Mouse (Mus musculus) CH12.LX (cell line): ENCODE data around the gene Gstm5. TPM values are rescaled to one million over a fixed set of nuclear protein-coding genes. Genes with fewer than 3 reads are reported as not detected.

Source experiments
- DNase-seq: peaks from one replicate; pipeline ENCODE4 v3.0.0-alpha.2; 2013; ENCODE audit errors: extremely low read depth
- H3K27ac ChIP-seq: 2 replicates; pipeline ENCODE4 v1.5.1; 2012; ENCODE audit warnings: low read depth, mild to moderate bottlenecking, control low read depth, moderate library complexity; ENCODE audit not compliant: insufficient read depth
- H3K27me3 ChIP-seq: replicated peaks from 2 replicates; pipeline ENCODE3; 2012; ENCODE audit warnings: inconsistent platforms
- H3K36me3 ChIP-seq, 2 experiments: replicated peaks in 1 of 2; 2 replicates each; pipeline versions ENCODE3 to v1.6.1; 2012; ENCODE audit warnings: inconsistent platforms in 1 of 2, low read length in 1 of 2, mild to moderate bottlenecking in 1 of 2, mixed read lengths in 1 of 2, moderate library complexity in 1 of 2; ENCODE audit not compliant: control insufficient read depth in 1 of 2, insufficient read depth in 1 of 2
- H3K4me1 ChIP-seq, 2 experiments: 2 replicates each; pipeline ENCODE4 v1.6.1; 2012; ENCODE audit warnings: inconsistent platforms in 1 of 2, moderate library complexity in 1 of 2; ENCODE audit not compliant: insufficient read depth in 2 of 2, control insufficient read depth in 1 of 2
- H3K4me2 ChIP-seq: 2 replicates; pipeline ENCODE4 v1.6.1; 2012; ENCODE audit warnings: low read depth, mild to moderate bottlenecking, control low read depth; ENCODE audit not compliant: poor library complexity, insufficient read depth, severe bottlenecking
- H3K4me3 ChIP-seq, 3 experiments: fragments of 150-350 bp in 1 of 3; sonication (generic) in 1 of 3; replicated peaks in 1 of 3; 2 replicates each; pipeline versions ENCODE3 to v1.5.1; 2011 to 2012; ENCODE audit warnings: low read depth in 2 of 3, low read length in 2 of 3, mild to moderate bottlenecking in 2 of 3, moderate library complexity in 2 of 3, control low read depth in 1 of 3, improper control_type of control experiment in 1 of 3, inconsistent platforms in 1 of 3, mixed read lengths in 1 of 3; ENCODE audit not compliant: poor library complexity in 1 of 3
- H3K79me2 ChIP-seq: replicated peaks from 2 replicates; pipeline ENCODE4 v1.6.1; 2012; ENCODE audit warnings: mild to moderate bottlenecking, moderate library complexity; ENCODE audit not compliant: control insufficient read depth, poor library complexity, insufficient read depth, severe bottlenecking; ENCODE audit errors: extremely low read depth
- H3K9ac ChIP-seq: 2 replicates; pipeline ENCODE4 v1.6.1; 2012; ENCODE audit warnings: low read depth, mild to moderate bottlenecking, control low read depth, moderate library complexity; ENCODE audit not compliant: insufficient read depth
- H3K9me3 ChIP-seq: replicated peaks from 2 replicates; pipeline ENCODE3; 2012; ENCODE audit warnings: low read length, inconsistent platforms, mixed read lengths
- BHLHE40 ChIP-seq: IDR thresholded peaks from 2 replicates; pipeline ENCODE4 v1.6.1; 2011; ENCODE audit warnings: mild to moderate bottlenecking, low read depth, low read length, improper control_type of control experiment
- CTCF ChIP-seq, 2 experiments: IDR thresholded peaks in 1 of 2; conservative IDR thresholded peaks in 1 of 2; 2 replicates each; pipeline ENCODE4 v1.5.1; 2011 to 2012; ENCODE audit warnings: low read depth in 2 of 2, low read length in 2 of 2, improper control_type of control experiment in 1 of 2, inconsistent platforms in 1 of 2, mild to moderate bottlenecking in 1 of 2, moderate library complexity in 1 of 2
- E2F4 ChIP-seq: IDR thresholded peaks from 2 replicates; pipeline ENCODE4 v1.6.1; 2011; ENCODE audit warnings: low read depth, low read length, improper control_type of control experiment; ENCODE audit not compliant: insufficient replicate concordance
- ELF1 ChIP-seq: IDR thresholded peaks from 2 replicates; pipeline ENCODE4 v1.6.1; 2014; ENCODE audit warnings: low read depth, mild to moderate bottlenecking, inconsistent platforms, low read length, improper control_type of control experiment
- ETS1 ChIP-seq: conservative IDR thresholded peaks from 2 replicates; pipeline ENCODE4 v1.6.1; 2012; ENCODE audit warnings: low read depth, mild to moderate bottlenecking, inconsistent platforms, low read length, improper control_type of control experiment, moderate library complexity
- GABPA ChIP-seq: IDR thresholded peaks from 2 replicates; pipeline ENCODE4 v1.6.1; 2012; ENCODE audit warnings: low read depth, low read length, improper control_type of control experiment, inconsistent platforms; ENCODE audit not compliant: insufficient replicate concordance
- IRF4 ChIP-seq: IDR thresholded peaks from 2 replicates; pipeline ENCODE4 v1.6.1; 2014; ENCODE audit warnings: low read depth, mild to moderate bottlenecking, inconsistent platforms, low read length, improper control_type of control experiment
- JUN ChIP-seq: IDR thresholded peaks from 2 replicates; pipeline ENCODE4 v1.6.1; 2011; ENCODE audit warnings: low read depth, mild to moderate bottlenecking, low read length, improper control_type of control experiment, moderate library complexity; ENCODE audit not compliant: insufficient read depth
- KAT2A ChIP-seq: IDR thresholded peaks from 2 replicates; pipeline ENCODE4 v1.6.1; 2012; ENCODE audit warnings: low read length, improper control_type of control experiment, inconsistent platforms; ENCODE audit not compliant: insufficient replicate concordance
- MAFK ChIP-seq: IDR thresholded peaks from 2 replicates; pipeline ENCODE4 v1.6.1; 2011; ENCODE audit warnings: low read length, improper control_type of control experiment; ENCODE audit not compliant: insufficient replicate concordance
- MAZ ChIP-seq: IDR thresholded peaks from 2 replicates; pipeline ENCODE4 v1.6.1; 2012; ENCODE audit warnings: low read depth, mild to moderate bottlenecking, inconsistent platforms, low read length, improper control_type of control experiment, moderate library complexity
- MXI1 ChIP-seq: IDR thresholded peaks from 2 replicates; pipeline ENCODE4 v1.6.1; 2011; ENCODE audit warnings: mild to moderate bottlenecking, low read depth, low read length, improper control_type of control experiment
- NRF1 ChIP-seq: IDR thresholded peaks from 2 replicates; pipeline ENCODE4 v1.6.1; 2014; ENCODE audit warnings: low read depth, mild to moderate bottlenecking, inconsistent platforms, low read length, improper control_type of control experiment, moderate library complexity
- POLR2A ChIP-seq: IDR thresholded peaks from 2 replicates; pipeline ENCODE4 v1.6.1; 2011; ENCODE audit warnings: low read depth, mild to moderate bottlenecking, improper control_type of control experiment, low read length
- POLR2AphosphoS2 ChIP-seq: IDR thresholded peaks from 2 replicates; pipeline ENCODE4 v1.6.1; 2011; ENCODE audit warnings: low read depth, low read length, improper control_type of control experiment
- RAD21 ChIP-seq: IDR thresholded peaks from 2 replicates; pipeline ENCODE4 v1.6.1; 2011; ENCODE audit warnings: low read depth, mild to moderate bottlenecking, low read length, improper control_type of control experiment, moderate library complexity
- RCOR1 ChIP-seq: conservative IDR thresholded peaks from 2 replicates; pipeline ENCODE4 v1.6.1; 2012; ENCODE audit warnings: low read depth, mild to moderate bottlenecking, inconsistent platforms, low read length, improper control_type of control experiment
- USF2 ChIP-seq: conservative IDR thresholded peaks from 2 replicates; pipeline ENCODE4 v1.6.1; 2011; ENCODE audit warnings: low read depth, low read length, improper control_type of control experiment
- ZC3H11A ChIP-seq: IDR thresholded peaks from 2 replicates; pipeline ENCODE4 v1.6.1; 2012; ENCODE audit warnings: low read depth, mild to moderate bottlenecking, inconsistent platforms, low read length, improper control_type of control experiment
- ZMIZ1 ChIP-seq: IDR thresholded peaks from 2 replicates; pipeline ENCODE4 v1.6.1; 2012; ENCODE audit warnings: low read depth, mild to moderate bottlenecking, inconsistent platforms, low read length, improper control_type of control experiment
- ZNF384 ChIP-seq: IDR thresholded peaks from 2 replicates; pipeline ENCODE4 v1.6.1; 2012; ENCODE audit warnings: low read depth, low read length, improper control_type of control experiment, inconsistent platforms
- dilution Hi-C: fragments of 300-500 bp; cut with MboI; formaldehyde crosslinking; loops from 2 replicates; pipeline ENCODE4 v1.14.3; 2020; ENCODE audit warnings: low sequenced_read_pairs; ENCODE audit not compliant: extremely low pct_unique_long_range_greater_than_20kb, extremely low pct_ligation_motif_present
- in situ Hi-C: fragments of 300-500 bp; cut with MboI; formaldehyde crosslinking; loops from 3 replicates; pipeline ENCODE4 v1.14.3; 2019; ENCODE audit warnings: low sequenced_read_pairs, low pct_ligation_motif_present, low pct_unique_long_range_greater_than_20kb, mixed read lengths
- polyA plus RNA-seq: library from polyadenylated mRNA; unstranded; fragments of >175 nt; gene quantifications from 2 replicates; pipeline ENCODE4 v1.2.1, GENCODE M21; 2012; ENCODE audit warnings: low read depth; ENCODE audit not compliant: insufficient read length
- total RNA-seq, 2 experiments: library from RNA; depleted of rRNA; stranded (reverse); fragments of 300-350 nt in 1 of 2; fragments of >200 nt in 1 of 2; gene quantifications; 2 replicates each; pipeline ENCODE4 v1.2.3; 2012 to 2014

The Gstm5 gene
- total and polyA plus RNA-seq, 3 experiments, result 2.2 to 4.9 (median 4.2) TPM

DNA sequence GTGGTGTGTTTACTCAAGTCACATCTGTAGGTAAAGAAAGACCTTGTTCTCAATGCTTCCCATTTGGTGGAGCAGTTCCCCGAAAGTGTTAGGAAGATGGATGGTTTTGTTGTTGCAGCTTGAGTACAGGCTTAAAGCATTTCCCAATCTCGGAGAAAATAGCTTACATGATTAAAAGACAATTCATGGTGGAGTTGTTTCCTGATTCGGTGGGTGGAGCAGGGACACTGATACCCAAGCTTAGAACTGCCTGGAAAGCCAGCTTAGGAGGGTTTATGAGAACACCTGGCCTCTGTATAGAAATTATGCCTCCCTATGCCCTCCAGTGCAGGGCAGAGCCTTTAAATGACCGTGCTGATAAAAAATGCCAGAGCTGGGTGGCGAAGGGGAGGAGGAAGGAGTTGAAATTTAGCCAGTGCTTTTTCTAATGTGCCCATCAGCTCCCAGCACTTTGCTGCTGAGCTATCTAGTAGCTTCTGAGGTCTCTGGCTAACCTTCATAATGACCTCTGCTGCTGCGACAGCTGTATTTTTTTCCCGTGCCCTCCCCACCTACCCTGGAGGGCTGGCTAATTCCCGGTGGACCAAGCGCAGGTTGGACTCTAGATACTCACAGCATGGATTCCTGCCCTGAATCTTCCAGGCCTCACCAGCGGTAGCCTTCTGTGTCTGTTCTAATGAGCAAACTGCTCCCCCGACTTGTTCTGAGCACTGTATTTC lies 5.5 kb downstream of the Gstm5 start:
- TF ChIP-seq E2F4 (no peak), USF2 (no peak), ETS1 (no peak), MXI1 (no peak), MAFK (no peak)
- no peak for DNase-seq
- no peak overlapping the region for H3K27ac ChIP-seq
- H3K4me2 ChIP-seq, result no peak overlapping the region
- peaks cover 59% of the 10 kb centered on the region for H3K27me3 ChIP-seq
- in situ Hi-C loops (no loop called here), dilution Hi-C loops (no loop called here)
- H3K9ac ChIP-seq, result no peak overlapping the region
- no peaks in the 10 kb centered on the region for H3K4me1 ChIP-seq
- H3K36me3 ChIP-seq, result no peaks in the 10 kb centered on the region
- H3K79me2 ChIP-seq, result no peaks in the 10 kb centered on the region
- no peak overlapping the region for H3K4me3 ChIP-seq
- H3K9me3 ChIP-seq, result no peaks in the 10 kb centered on the region

DNA sequence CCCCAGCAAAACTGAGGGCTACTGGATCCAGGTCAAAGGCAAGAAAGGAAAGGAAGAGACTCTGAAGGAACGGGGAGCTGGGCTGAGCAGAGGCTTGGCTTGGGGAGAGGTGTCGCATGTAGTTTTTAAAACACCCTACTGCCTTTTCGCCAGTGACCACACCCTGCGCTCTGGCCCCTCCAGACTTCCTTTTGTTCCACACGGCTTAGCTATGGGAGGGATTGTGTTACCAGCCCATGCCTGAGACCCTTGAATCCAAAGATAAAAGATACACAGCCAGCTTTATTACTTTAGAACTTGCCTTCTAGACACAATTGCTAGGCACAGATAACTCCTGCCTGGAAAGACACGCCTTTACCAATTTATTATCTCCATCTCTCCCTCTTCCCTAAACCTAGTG lies 10.3 kb downstream of the Gstm5 start:
- no peak overlapping the region for H3K27ac ChIP-seq
- no peak for DNase-seq
- H3K9me3 ChIP-seq, result no peaks in the 10 kb centered on the region
- H3K27me3 ChIP-seq, result peaks cover 65% of the 10 kb centered on the region
- no peak overlapping the region for H3K4me3 ChIP-seq
- no peak overlapping the region for H3K4me2 ChIP-seq
- no peaks in the 10 kb centered on the region for H3K36me3 ChIP-seq
- in situ Hi-C loops, result no loop called here
- H3K4me1 ChIP-seq, result no peaks in the 10 kb centered on the region
- no peaks in the 10 kb centered on the region for H3K79me2 ChIP-seq
- no peak for TF ChIP-seq ELF1
- TF ChIP-seq ETS1, result no peak
- no peak for TF ChIP-seq MAFK
- no peak for TF ChIP-seq ZNF384
- TF ChIP-seq POLR2AphosphoS2, result no peak
- no peak for TF ChIP-seq IRF4
- no peak for TF ChIP-seq KAT2A
- TF ChIP-seq RCOR1, result no peak
- no peak for TF ChIP-seq GABPA
- TF ChIP-seq JUN, result no peak
- TF ChIP-seq NRF1, result no peak
- no peak for TF ChIP-seq USF2
- no peak for TF ChIP-seq ZC3H11A
- no peak for TF ChIP-seq BHLHE40
- TF ChIP-seq CTCF (conservative IDR thresholded peaks at IDR 0.05 in 1 of 2, IDR thresholded peaks at IDR 0.05 in 1 of 2; ENCODE audit: low read depth in 2 of 2, low read length in 2 of 2), result no peak
- TF ChIP-seq POLR2A, result no peak
- no peak for TF ChIP-seq RAD21
- TF ChIP-seq ZMIZ1, result no peak
- no peak for TF ChIP-seq MAZ
- no peak for TF ChIP-seq MXI1
- no peak overlapping the region for H3K9ac ChIP-seq
- dilution Hi-C loops, result no loop called here
